Mouse (Mus musculus): ENCODE measurements around the gene Cep72.

DNA sequence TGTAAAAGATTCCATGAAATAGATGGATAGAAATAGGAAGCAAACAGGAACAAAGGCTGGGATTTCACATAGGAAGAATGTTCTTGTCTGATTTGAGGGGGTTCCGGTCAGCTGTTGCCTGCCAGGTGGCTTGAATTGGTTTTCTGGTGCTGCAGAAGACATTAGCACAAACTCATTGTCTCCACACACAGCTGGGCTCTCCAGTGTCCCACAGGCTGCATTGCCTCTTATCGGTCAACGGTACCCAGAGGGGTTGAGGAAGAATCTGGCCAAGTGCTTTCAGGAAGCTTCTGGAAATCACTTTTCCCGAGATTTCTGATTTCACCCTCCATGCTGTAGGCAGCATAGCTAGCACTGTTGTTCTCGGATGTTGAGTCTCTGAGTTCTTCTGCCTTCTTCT, 70.8 kb downstream of the Cep72 start:
- no peak for TF ChIP-seq POLR2A (IDR thresholded peaks at IDR 0.05; ENCODE audit: extremely low read depth, insufficient read depth, low read length)
- no peak for TF ChIP-seq CTCF (IDR thresholded peaks at IDR 0.05; ENCODE audit: extremely low read depth, insufficient read depth, low read length)

Data from cortical plate, adult 2 months (tissue).